Mouse (Mus musculus) kidney, postnatal 10 days (tissue): Measurements from ENCODE around the gene Gm3376.
"Not testable (repeated sequence)": the region's sequence is repeated elsewhere in the genome, so short reads cannot be mapped to it uniquely, and the experiment has no call there.

ENCODE experiments used
- DNase-seq: peaks from one replicate; pipeline ENCODE4 v3.0.0; 2021; ENCODE audit warnings: mixed read lengths

Gm3376 gene

GRCm38 (mm10) chrY:3771373-3771772, at the start of gene Gm3376:
Gm3376 (plus strand) TSS chrY:3771673.
- not testable (repeated sequence) for DNase-seq
